Mouse (Mus musculus) right cerebral cortex, postnatal 10 days (tissue): ENCODE data around the gene Dnajc30.

ENCODE experiments used
- DNase-seq, 2 experiments: peaks; one replicate each; pipeline ENCODE4 v3.0.0; 2021; ENCODE audit warnings: low spot score in 2 of 2

The Dnajc30 gene

GRCm38 (mm10) chr5:135109017-135109416 is 45.0 kb downstream of the Dnajc30 start:
- DNase-seq: no peak

DNA sequence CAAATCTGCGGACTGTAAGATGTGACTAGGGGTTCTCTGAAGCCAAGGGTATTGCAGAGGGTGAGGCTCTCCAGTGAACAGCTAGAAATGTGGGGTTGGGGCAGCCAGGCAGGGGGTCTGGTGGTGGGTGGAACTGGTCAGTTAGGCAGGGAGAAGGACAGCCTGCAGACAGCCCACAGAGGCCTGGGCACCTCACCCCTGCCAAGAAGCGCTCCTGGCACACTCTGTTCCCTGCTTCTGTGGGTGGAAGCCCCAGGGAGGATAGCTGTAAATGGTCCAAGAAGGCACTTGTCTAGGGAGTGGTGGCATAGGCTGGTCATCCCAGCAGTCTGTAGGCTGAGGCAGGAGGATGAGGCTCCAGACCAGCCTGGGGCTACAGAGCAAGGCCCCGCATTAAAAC is 45.4 kb downstream of the Dnajc30 start:
- DNase-seq: no peak

GRCm38 (mm10) chr5:135109976-135110375 is 46.0 kb downstream of the Dnajc30 start:
- no peak for DNase-seq

DNA sequence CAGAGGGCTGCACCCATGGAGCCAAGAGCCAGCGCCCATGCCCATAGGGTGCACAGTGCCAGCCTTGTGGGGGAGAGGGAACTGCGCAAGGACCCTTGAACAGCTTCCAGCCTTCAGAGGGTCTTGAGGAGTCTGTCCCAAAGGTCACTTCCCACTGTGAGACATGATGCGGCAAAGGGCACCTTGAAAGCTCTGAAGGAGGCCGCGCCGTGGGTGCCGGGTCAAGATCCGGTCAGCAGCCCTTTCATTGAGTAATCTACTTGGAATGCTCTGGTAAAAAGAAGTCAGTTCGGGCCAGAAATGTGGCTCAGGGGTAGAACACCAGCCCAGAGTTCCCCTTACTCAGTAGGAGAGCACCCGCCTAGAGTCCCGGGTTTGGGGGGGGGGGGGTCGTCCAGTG is 49.8 kb downstream of the Dnajc30 start:
- DNase-seq: no peak

DNA sequence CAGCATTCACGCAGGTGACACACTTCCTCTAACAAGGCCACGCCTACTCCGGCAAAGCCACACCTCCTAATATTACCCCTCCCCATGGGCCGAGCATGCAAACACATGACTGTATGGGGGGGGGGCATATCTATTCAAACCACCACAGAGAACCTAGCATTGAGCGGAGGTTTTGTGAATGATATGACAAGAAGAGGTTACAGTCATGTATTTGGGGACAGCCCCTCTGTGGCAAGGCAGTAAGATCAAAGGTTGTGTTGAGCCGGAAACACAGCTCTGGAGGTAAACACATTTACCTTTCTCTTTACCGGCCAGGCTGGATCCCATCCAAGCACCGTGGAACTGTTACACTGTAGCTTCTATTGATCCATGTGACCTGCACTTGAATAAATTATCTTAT is 51.2 kb downstream of the Dnajc30 start:
- DNase-seq: no peak
